Mouse (Mus musculus): ENCODE data around the gene 1700034J05Rik. TPM values are rescaled to one million over a fixed set of nuclear protein-coding genes. Genes with fewer than 3 reads are reported as not detected.

The 1700034J05Rik gene
- 0.12 and 0.18 TPM in 2 replicates for polyA plus RNA-seq (2015; fragmentation: Nextera tagmentation; extraction: Ambion mirVana)

DNA sequence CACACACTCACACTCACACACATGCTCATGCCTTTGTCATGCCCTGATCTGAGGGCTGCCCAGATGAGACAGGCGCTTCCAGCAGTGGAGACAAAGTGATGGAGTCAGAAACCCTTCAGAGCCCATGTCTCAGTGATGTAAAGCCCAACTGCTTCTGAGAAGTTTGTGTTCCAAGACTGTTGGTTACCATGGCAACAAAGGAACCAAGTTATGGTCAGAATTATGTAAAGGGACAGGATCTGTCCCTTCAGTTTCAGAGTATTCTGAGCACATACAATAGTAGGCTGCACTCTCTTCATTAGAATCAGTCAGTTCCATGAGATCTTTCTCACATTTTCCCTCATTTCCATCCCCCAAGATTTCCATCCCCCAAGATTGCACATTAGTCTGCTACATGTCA lies at the start of gene 1700034J05Rik:
Gene 1700034J05Rik, minus strand, starts transcription at position 165 of the 400 bp plus-strand sequence.
- no peak for ATAC-seq (ENCODE audit: insufficient read depth, low FRiP score, low read depth)
- Histone ChIP-seq H3K4me2 (no peak within 1 kb of the TSS), H3K27me3 (replicated peaks) (no peaks in the 10 kb centered on the region), H3K4me3 (replicated peaks) (no peak within 1 kb of the TSS), H3K27ac (no peak within 1 kb of the TSS), H3K9me3 (no peaks in the 10 kb centered on the region), H3K9ac (no peak within 1 kb of the TSS), H3K36me3 (no peaks in the 10 kb centered on the region), H3K4me1 (0 out of 2 replicates have a peak, but pooled peaks cover 2% of the 10 kb centered on the region)
- WGBS: 88% methylated on average over 1 of the region's 1 CpGs

DNA sequence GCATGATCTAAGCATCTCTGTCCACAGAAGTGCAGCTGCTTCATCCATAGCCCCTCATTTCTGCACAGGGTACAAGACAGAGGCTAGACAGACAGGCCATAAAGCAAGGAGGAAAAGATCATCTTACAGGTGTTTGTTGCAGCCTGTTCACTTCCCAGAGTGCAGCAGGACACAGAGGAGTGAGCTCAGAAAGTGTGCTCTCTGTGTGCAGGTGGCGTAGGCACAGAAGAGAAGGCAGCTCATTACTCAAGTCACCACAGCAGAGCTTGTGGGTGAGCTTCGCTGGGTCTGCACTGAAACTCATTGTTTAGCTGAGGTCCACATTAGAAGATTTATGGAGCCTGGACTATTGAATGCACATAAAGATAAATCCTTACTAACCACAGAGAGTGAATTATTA lies 45.5 kb upstream of the 1700034J05Rik start:
- Histone ChIP-seq H3K36me3 (peaks cover 28% of the 10 kb centered on the region; the same call in 1 of the 2 replicates), H3K27me3 (replicated peaks) (no peaks in the 10 kb centered on the region), H3K4me2 (no peak overlapping the region), H3K4me1 (no peaks in the 10 kb centered on the region), H3K9me3 (no peaks in the 10 kb centered on the region), H3K9ac (no peak overlapping the region), H3K27ac (no peak overlapping the region), H3K4me3 (replicated peaks) (no peak overlapping the region)
- WGBS: 59% methylated on average over 2 of the region's 2 CpGs
- no peak for ATAC-seq (ENCODE audit: insufficient read depth, low FRiP score, low read depth)

DNA sequence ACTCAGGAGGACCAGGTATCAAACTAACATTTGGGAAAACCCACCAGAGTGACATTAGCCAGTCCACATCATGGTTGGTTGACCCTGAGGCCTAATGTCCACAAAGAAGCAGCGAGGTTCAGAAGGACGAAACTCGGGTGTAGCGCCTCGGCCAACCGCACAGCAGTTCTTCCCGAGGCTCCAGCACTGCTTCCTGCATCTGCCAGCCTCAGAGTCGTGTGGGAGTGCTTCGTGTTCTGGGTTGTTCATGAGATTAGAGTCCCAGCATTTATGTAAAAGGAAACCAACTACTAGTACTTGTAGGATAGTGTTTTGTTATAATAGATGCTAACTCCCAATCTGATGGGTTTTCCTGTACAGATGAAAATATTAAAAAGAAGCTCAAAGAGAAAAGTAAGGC lies 45.1 kb upstream of the 1700034J05Rik start:
- no peak overlapping the region for H3K4me3 ChIP-seq (replicated peaks)
- H3K27me3 ChIP-seq (replicated peaks): no peaks in the 10 kb centered on the region
- no peaks in the 10 kb centered on the region for H3K4me1 ChIP-seq
- 80% methylated on average over 9 of the region's 9 CpGs for WGBS
- H3K4me2 ChIP-seq: no peak overlapping the region
- peaks cover 28% of the 10 kb centered on the region; the same call in 1 of the 2 replicates for H3K36me3 ChIP-seq
- no peak for ATAC-seq (ENCODE audit: insufficient read depth, low FRiP score, low read depth)
- H3K27ac ChIP-seq: no peak overlapping the region
- H3K9ac ChIP-seq: no peak overlapping the region
- H3K9me3 ChIP-seq: no peaks in the 10 kb centered on the region

DNA sequence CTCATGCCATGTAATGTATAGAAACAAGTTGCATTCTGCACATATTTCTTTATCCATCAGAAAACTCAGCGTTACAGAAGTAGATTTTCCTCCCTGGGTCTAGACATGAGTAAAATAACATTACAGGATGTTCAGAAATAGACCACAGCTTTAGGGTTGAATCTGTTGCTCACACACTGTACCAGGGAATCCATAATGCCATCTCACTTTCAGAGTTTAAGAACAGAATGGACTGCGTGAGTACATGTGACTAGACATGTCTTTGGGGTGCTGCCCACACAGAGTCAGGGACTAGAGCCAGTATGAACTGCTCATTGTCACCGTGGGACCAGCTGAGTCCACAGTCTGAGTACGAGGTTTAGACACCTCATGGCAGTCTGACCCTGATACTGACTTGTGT lies 44.5 kb upstream of the 1700034J05Rik start:
- H3K27me3 ChIP-seq (replicated peaks): no peaks in the 10 kb centered on the region
- H3K4me1 ChIP-seq: no peaks in the 10 kb centered on the region
- H3K9me3 ChIP-seq: no peaks in the 10 kb centered on the region
- 91% methylated on average over 4 of the region's 4 CpGs for WGBS
- H3K4me3 ChIP-seq (replicated peaks): no peak overlapping the region
- H3K27ac ChIP-seq: no peak overlapping the region
- H3K36me3 ChIP-seq: peaks cover 23% of the 10 kb centered on the region; the same call in 1 of the 2 replicates
- no peak for ATAC-seq (ENCODE audit: insufficient read depth, low FRiP score, low read depth)
- no peak overlapping the region for H3K4me2 ChIP-seq
- H3K9ac ChIP-seq: no peak overlapping the region

- WGBS: 68% methylated on average over 6 of the region's 6 CpGs
- no peaks in the 10 kb centered on the region for H3K4me1 ChIP-seq
- no peak for ATAC-seq (ENCODE audit: insufficient read depth, low FRiP score, low read depth)
- no peak overlapping the region for H3K4me2 ChIP-seq
- H3K4me3 ChIP-seq (replicated peaks): no peak overlapping the region
- H3K9ac ChIP-seq: no peak overlapping the region
- H3K27me3 ChIP-seq (replicated peaks): no peaks in the 10 kb centered on the region
- H3K9me3 ChIP-seq: no peaks in the 10 kb centered on the region
- H3K27ac ChIP-seq: no peak overlapping the region
- 0 out of 2 replicates have a peak, but pooled peaks cover 17% of the 10 kb centered on the region for H3K36me3 ChIP-seq
Observed at GRCm38 (mm10) chr6:146997006-146997405, 42.8 kb upstream of the 1700034J05Rik start.

DNA sequence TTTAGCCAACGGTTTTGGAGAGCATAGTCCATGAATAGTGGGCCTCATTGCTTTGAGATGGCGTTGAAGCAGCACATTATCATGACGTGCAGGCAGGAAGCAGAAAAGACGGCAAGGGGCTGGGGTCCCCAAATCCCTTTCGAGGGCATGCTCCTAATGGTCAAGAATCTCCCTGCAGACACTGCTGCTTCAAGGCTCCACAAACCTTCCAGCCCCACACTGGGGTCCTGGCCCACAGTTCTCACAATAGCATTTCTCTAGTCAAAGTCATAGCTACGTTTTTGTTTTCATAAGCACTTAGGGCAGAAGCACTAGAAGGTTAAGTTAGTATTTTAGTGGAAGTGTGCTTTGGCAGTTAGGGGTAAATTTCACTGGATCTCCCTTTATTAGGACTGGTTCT lies 41.7 kb upstream of the 1700034J05Rik start:
- H3K9me3 ChIP-seq: no peaks in the 10 kb centered on the region
- 89% methylated on average over 6 of the region's 6 CpGs for WGBS

DNA sequence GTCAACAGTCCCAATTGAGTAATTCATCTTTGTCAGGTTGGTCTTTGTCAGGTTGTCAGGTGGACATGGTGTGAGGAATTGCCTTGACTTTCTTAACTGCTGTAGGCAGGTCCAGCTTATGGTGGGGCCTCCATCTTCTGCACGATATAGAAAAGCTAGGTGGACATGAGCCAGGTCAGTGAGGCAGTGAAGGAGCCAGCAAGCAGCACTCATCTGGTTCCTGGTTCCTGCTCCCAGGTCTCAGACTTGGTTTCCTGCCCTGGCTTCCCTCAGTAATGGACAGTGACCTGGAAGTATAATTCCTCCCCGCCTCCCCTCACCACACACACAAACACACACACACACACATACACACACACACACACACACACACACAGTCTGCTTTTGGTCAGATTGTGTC lies 41.2 kb upstream of the 1700034J05Rik start:
- WGBS: 89% methylated on average over 2 of the region's 2 CpGs
- Histone ChIP-seq H3K4me3 (replicated peaks) (no peak overlapping the region), H3K36me3 (0 out of 2 replicates have a peak, but pooled peaks cover 10% of the 10 kb centered on the region), H3K9me3 (no peaks in the 10 kb centered on the region), H3K4me2 (no peak overlapping the region), H3K9ac (no peak overlapping the region), H3K27ac (no peak overlapping the region), H3K27me3 (replicated peaks) (no peaks in the 10 kb centered on the region), H3K4me1 (no peaks in the 10 kb centered on the region)
- no peak for ATAC-seq (ENCODE audit: insufficient read depth, low FRiP score, low read depth)

More for the DNA sequence above, 41.7 kb upstream of the 1700034J05Rik start:
- ATAC-seq (ENCODE audit: insufficient read depth, low FRiP score, low read depth): no peak
- H3K4me2 ChIP-seq: no peak overlapping the region
- H3K9ac ChIP-seq: no peak overlapping the region
- H3K4me3 ChIP-seq (replicated peaks): no peak overlapping the region
- no peaks in the 10 kb centered on the region for H3K27me3 ChIP-seq (replicated peaks)
- 0 out of 2 replicates have a peak, but pooled peaks cover 6% of the 10 kb centered on the region for H3K36me3 ChIP-seq
- no peak overlapping the region for H3K27ac ChIP-seq
- H3K4me1 ChIP-seq: no peaks in the 10 kb centered on the region

DNA sequence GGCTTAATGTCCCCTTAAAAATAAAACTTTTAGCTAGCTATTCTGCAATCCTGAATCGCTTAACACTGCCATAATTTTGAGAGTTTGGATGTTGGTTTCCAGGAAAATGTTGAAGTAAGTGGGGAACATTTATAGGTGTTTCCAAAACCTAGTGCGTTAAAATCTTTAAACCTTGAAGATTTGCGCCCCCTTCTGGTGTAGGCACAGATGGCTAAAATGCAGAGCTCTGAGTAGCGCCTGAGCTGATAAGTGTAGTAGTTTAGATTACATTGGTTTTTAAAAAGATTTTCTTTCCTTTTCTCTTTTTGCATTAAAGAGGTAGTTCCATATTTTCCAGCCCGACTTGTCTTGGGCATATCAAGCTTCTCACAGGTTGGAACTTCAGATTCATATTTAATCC lies 40.0 kb upstream of the 1700034J05Rik start:
- ATAC-seq (ENCODE audit: insufficient read depth, low FRiP score, low read depth): no peak
- Histone ChIP-seq H3K4me1 (no peaks in the 10 kb centered on the region), H3K9me3 (no peaks in the 10 kb centered on the region), H3K36me3 (0 out of 2 replicates have a peak, but pooled peaks cover 11% of the 10 kb centered on the region), H3K9ac (no peak overlapping the region), H3K27me3 (replicated peaks) (no peaks in the 10 kb centered on the region), H3K4me2 (no peak overlapping the region), H3K27ac (no peak overlapping the region), H3K4me3 (replicated peaks) (no peak overlapping the region)
- WGBS: 41% methylated on average over 5 of the region's 5 CpGs

DNA sequence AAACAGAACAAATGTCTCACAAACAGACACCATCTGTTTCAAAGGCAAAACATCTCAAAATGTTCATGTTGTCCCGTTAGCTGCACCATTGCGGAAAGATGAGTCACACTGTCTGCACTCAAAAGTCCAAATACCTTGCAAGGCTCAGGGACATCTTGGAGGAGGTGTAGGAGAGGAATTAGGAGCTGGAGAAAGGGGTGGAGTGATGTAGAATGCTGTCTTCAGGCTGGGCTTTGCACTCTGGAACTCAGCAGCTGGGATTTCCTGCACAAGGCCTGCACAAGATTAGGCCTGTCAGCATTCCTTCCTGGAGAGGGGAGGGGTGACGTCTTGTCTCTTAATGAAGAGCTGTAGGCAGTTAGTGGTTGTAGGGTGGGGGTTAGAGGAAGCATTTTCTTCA lies 30.3 kb upstream of the 1700034J05Rik start:
- no peak overlapping the region for H3K4me2 ChIP-seq
- 60% methylated on average over 3 of the region's 3 CpGs for WGBS
- H3K4me3 ChIP-seq (replicated peaks): no peak overlapping the region
- H3K27me3 ChIP-seq (replicated peaks): no peaks in the 10 kb centered on the region
- peaks cover 3% of the 10 kb centered on the region; the same call in 1 of the 2 replicates for H3K4me1 ChIP-seq
- no peak for ATAC-seq (ENCODE audit: insufficient read depth, low FRiP score, low read depth)
- H3K9ac ChIP-seq: no peak overlapping the region
- H3K36me3 ChIP-seq: no peaks in the 10 kb centered on the region
- no peak overlapping the region for H3K27ac ChIP-seq
- H3K9me3 ChIP-seq: no peaks in the 10 kb centered on the region

DNA sequence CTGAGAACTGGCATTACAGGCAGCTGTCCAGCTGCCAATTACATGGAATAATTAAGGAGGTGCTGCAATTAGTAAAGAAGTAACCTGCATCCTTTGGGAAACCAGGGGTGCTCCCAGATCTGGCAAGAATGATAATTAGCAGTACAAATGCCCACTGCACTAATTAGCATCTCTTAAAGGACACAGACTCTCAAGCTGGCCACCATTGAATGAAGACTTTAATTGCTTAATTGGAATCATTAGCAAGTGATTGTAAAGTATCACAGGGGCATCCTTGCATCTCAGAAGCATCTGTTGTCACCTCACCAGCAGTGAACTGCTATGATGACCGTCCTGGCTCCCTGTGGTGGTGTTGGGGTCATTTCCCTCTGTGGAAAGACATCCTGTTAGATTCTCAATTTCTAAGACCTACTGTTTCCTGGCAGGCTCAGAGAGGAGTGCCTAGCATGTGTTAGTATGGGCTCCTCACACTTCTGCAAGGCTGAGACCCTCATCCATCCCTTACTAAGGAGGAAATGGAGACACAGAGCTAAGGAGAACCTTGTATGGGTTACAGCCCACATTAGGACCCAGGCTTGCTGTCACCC lies 27.1 kb upstream of the 1700034J05Rik start:
- 70% methylated on average over 1 of the region's 1 CpGs for WGBS
- ATAC-seq (ENCODE audit: insufficient read depth, low FRiP score, low read depth): no peak
- Histone ChIP-seq H3K36me3 (no peaks in the 10 kb centered on the region), H3K4me2 (no peak overlapping the region), H3K9ac (no peak overlapping the region), H3K27ac (no peak overlapping the region), H3K4me3 (replicated peaks) (no peak overlapping the region), H3K9me3 (no peaks in the 10 kb centered on the region), H3K27me3 (replicated peaks) (no peaks in the 10 kb centered on the region), H3K4me1 (peaks cover 14% of the 10 kb centered on the region)

DNA sequence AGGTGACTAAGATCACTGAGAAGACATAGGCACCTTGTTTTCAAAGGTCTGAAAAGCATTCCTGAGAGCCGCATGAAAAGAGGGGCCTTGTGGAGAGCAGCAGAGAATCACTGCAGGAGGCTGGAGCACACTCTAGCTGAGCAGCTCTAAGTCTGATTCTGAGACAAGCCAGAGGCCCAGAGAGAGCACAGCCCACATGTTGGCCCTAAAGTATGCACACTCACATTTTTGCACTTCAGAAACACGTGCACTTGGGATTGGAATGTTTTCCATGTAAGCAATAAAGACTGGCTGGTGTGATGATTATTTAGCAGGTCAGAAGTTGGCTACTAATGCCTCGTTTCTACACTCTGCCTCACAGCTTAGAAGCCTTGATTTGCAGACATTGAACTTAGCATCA lies 25.7 kb upstream of the 1700034J05Rik start:
- H3K4me3 ChIP-seq (replicated peaks): no peak overlapping the region
- no peaks in the 10 kb centered on the region for H3K36me3 ChIP-seq
- no peak overlapping the region for H3K4me2 ChIP-seq
- no peaks in the 10 kb centered on the region for H3K27me3 ChIP-seq (replicated peaks)
- H3K9me3 ChIP-seq: no peaks in the 10 kb centered on the region
- H3K27ac ChIP-seq: 0 out of 2 replicates have a peak overlapping the region, but pooled peaks have one; percentile 16
- peaks cover 14% of the 10 kb centered on the region for H3K4me1 ChIP-seq
- 28% methylated on average over 3 of the region's 3 CpGs for WGBS
- H3K9ac ChIP-seq: no peak overlapping the region
- no peak for ATAC-seq (ENCODE audit: insufficient read depth, low FRiP score, low read depth)

GRCm38 (mm10) chr6:146979115-146979744 lies 25.0 kb upstream of the 1700034J05Rik start:
- no peak overlapping the region for H3K9ac ChIP-seq
- ATAC-seq (ENCODE audit: insufficient read depth, low FRiP score, low read depth): no peak
- no peaks in the 10 kb centered on the region for H3K9me3 ChIP-seq
- H3K4me3 ChIP-seq (replicated peaks): no peak overlapping the region
- H3K27me3 ChIP-seq (replicated peaks): no peaks in the 10 kb centered on the region
- H3K27ac ChIP-seq: 0 out of 2 replicates have a peak overlapping the region, but pooled peaks have one; percentile 16
- H3K36me3 ChIP-seq: no peaks in the 10 kb centered on the region
- WGBS: 38% methylated on average over 1 of the region's 1 CpGs
- peaks cover 14% of the 10 kb centered on the region for H3K4me1 ChIP-seq
- H3K4me2 ChIP-seq: no peak overlapping the region
